Mouse (Mus musculus): ENCODE data around the gene Tomm40. TPM values are rescaled to one million over a fixed set of nuclear protein-coding genes. Genes with fewer than 3 reads are reported as not detected.
A peak's percentile ranks its signal among the peaks of the same experiment; 100 is the strongest.

Gene Tomm40
- polyA plus RNA-seq, 1 experiment = 64.2 TPM

GRCm38 (mm10) chr7:19734178-19734666 lies 19.0 kb upstream of the Tomm40 start:
- Histone ChIP-seq H3K4me3 (ENCODE audit: insufficient read depth, low read depth, low read length) (no peak overlapping the region), H3K4me1 (ENCODE audit: control insufficient read depth, insufficient read depth, insufficient read length, low read length) (peaks cover 5% of the 10 kb centered on the region), H3K27ac (replicated peaks; ENCODE audit: low read depth, low read length) (peak overlapping the region; percentile 85)

DNA sequence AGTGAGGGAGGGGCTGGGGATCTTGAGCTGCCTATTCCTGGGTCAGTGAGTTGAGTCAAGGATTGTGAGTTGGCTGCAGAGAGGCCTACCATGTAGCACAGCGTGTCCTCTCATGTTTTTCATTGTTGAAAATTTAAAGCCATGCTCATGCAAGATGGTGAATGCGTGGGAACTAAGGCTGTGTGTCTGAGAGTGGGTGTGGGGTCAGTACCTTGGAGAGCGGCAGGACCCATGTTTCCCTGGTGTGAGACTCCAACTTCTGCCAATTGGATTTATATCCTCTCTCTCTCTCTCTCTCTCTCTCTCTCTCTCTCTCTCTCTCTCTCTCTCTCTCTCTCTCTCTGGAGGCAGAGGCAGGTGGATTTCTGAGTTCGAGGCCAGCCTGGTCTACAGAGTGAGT lies 11.3 kb upstream of the Tomm40 start:
- Histone ChIP-seq H3K4me3 (ENCODE audit: insufficient read depth, low read depth, low read length) (no peak overlapping the region), H3K4me1 (ENCODE audit: control insufficient read depth, insufficient read depth, insufficient read length, low read length) (peaks cover 17% of the 10 kb centered on the region), H3K27ac (replicated peaks; ENCODE audit: low read depth, low read length) (no peak overlapping the region)

GRCm38 (mm10) chr7:19724167-19724566 lies 8.9 kb upstream of the Tomm40 start:
- Histone ChIP-seq H3K27ac (replicated peaks; ENCODE audit: low read depth, low read length) (peak overlapping the region; percentile 36; the same call in 1 of the 2 replicates), H3K4me1 (ENCODE audit: control insufficient read depth, insufficient read depth, insufficient read length, low read length) (peaks cover 17% of the 10 kb centered on the region), H3K4me3 (ENCODE audit: insufficient read depth, low read depth, low read length) (no peak overlapping the region)

- peaks cover 11% of the 10 kb centered on the region; the same call in 1 of the 2 replicates for H3K4me1 ChIP-seq (ENCODE audit: control insufficient read depth, insufficient read depth, insufficient read length, low read length)
- H3K4me3 ChIP-seq (ENCODE audit: insufficient read depth, low read depth, low read length) = no peak overlapping the region
- H3K27ac ChIP-seq (replicated peaks; ENCODE audit: low read depth, low read length) = peak overlapping the region; percentile 85
Observed at GRCm38 (mm10) chr7:19722754-19723195, 7.5 kb upstream of the Tomm40 start.

DNA sequence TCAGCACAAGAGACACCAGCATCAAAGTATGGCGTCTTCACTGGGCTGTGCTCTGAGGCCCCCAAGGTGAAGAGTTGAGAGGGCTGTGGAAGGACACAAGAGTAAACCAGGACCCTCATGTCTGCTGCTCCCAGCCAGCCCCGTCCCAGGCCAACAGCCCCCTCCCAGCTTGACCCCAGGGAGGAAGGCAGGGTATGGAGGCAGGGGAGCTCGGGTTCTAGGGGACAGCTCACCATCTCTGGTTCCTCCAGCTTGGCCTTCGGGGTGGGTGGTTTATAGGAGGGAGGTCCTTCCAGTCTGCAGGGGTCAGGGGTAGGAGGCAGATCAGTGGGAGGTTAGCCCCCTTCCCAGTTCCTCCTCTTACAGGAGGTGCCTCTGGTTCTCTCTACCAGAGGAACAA lies 4.0 kb upstream of the Tomm40 start:
- no peak overlapping the region for H3K4me3 ChIP-seq (ENCODE audit: insufficient read depth, low read depth, low read length)
- H3K4me1 ChIP-seq (ENCODE audit: control insufficient read depth, insufficient read depth, insufficient read length, low read length) = peaks cover 11% of the 10 kb centered on the region; the same call in 1 of the 2 replicates
- no peak overlapping the region for H3K27ac ChIP-seq (replicated peaks; ENCODE audit: low read depth, low read length)

- H3K4me1 ChIP-seq (ENCODE audit: control insufficient read depth, insufficient read depth, insufficient read length, low read length) = peaks cover 11% of the 10 kb centered on the region; the same call in 1 of the 2 replicates
- H3K27ac ChIP-seq (replicated peaks; ENCODE audit: low read depth, low read length) = no peak overlapping the region
- no peak overlapping the region for H3K4me3 ChIP-seq (ENCODE audit: insufficient read depth, low read depth, low read length)
Observed at GRCm38 (mm10) chr7:19718297-19718952, 3.2 kb upstream of the Tomm40 start.

DNA sequence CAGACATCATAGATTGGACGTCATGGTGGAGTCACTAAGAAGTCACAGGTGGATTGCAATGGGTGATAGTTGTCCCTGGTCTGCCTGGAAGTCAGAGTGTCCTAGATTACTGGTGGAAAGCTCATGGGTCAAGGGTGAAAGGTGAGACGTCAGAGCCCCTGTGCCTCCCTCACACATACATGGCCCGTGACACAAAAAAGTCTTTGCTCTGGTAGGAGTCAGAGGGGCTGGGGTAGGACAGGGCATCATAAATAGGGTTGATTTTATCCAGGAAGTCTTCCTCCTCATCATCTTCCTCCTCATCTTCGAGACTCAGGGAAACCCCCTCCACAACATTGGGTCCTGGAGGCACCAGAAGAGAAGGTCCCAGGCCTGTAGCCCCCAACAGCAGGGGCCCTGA lies 2.1 kb upstream of the Tomm40 start:
- H3K4me1 ChIP-seq (ENCODE audit: control insufficient read depth, insufficient read depth, insufficient read length, low read length) = peaks cover 8% of the 10 kb centered on the region; the same call in 1 of the 2 replicates
- H3K27ac ChIP-seq (replicated peaks; ENCODE audit: low read depth, low read length) = no peak overlapping the region
- H3K4me3 ChIP-seq (ENCODE audit: insufficient read depth, low read depth, low read length) = no peak overlapping the region

- Histone ChIP-seq H3K4me1 (ENCODE audit: control insufficient read depth, insufficient read depth, insufficient read length, low read length) (peaks cover 3% of the 10 kb centered on the region; the same call in 1 of the 2 replicates), H3K4me3 (ENCODE audit: insufficient read depth, low read depth, low read length) (no peak overlapping the region), H3K27ac (replicated peaks; ENCODE audit: low read depth, low read length) (no peak overlapping the region)
Observed at GRCm38 (mm10) chr7:19716822-19717221, 1.6 kb upstream of the Tomm40 start.

DNA sequence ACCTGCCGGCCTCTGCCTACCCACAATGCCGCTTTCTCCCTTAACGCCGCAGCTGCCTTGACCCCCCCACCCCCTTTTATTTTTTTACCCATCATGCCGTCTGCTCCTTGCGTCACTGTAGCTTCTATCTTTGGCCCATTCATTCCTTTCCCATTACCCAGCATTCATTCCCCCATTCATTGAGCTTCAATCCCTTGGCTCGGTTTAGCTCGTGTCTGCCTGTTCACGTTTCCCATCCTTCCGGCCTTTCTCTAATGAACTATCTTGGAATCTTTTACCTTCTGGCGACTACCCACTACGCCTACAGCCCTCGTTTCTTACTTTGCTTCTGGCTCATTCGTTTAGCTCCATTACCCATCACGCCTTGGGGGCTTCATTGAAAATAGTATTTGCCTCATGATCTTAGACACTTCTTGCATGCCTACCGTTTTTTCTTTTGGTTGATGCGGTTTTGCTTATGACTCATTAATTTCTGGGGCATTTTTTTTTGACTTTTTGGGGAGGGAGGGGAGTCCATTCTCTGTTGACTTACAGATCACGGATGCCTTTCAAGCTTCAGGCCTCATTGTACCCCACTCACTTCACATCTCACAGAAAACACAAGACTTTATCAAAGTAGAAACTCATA lies 931 bp upstream of the Tomm40 start:
- H3K27ac ChIP-seq (replicated peaks; ENCODE audit: low read depth, low read length) = peak overlapping the region; percentile 80
- H3K4me1 ChIP-seq (ENCODE audit: control insufficient read depth, insufficient read depth, insufficient read length, low read length) = no peaks in the 10 kb centered on the region
- peak overlapping the region; percentile 57 for H3K4me3 ChIP-seq (ENCODE audit: insufficient read depth, low read depth, low read length)

- no peaks in the 10 kb centered on the region for H3K4me1 ChIP-seq (ENCODE audit: control insufficient read depth, insufficient read depth, insufficient read length, low read length)
- peak overlapping the region; percentile 71 for H3K27ac ChIP-seq (replicated peaks; ENCODE audit: low read depth, low read length)
- H3K4me3 ChIP-seq (ENCODE audit: insufficient read depth, low read depth, low read length) = peak overlapping the region; percentile 78
Observed at GRCm38 (mm10) chr7:19714836-19715235, 402 bp downstream of the Tomm40 start.

GRCm38 (mm10) chr7:19713598-19713997 lies 1.6 kb downstream of the Tomm40 start:
- H3K27ac ChIP-seq (replicated peaks; ENCODE audit: low read depth, low read length) = no peak overlapping the region
- no peaks in the 10 kb centered on the region for H3K4me1 ChIP-seq (ENCODE audit: control insufficient read depth, insufficient read depth, insufficient read length, low read length)
- peak overlapping the region; percentile 78; the same call in 1 of the 2 replicates for H3K4me3 ChIP-seq (ENCODE audit: insufficient read depth, low read depth, low read length)

DNA sequence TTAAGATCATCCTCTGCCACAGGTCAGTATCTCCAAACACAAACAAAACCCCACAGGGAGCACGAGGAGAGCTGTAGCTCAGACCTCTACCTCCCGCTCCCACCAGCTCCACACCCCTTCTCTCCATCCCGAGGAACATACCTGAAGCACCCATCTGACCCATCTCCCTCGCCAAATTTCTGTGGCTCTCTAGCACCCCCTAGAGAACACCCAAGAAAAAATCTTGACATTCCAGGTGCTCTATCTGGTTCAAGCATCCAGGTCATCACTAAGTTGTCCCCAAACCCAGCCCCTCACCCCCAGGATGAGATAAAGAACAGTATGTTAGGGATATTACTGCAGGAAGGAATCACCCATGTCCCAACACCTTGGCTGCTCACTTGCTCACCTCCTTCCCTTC lies 2.0 kb downstream of the Tomm40 start:
- H3K4me3 ChIP-seq (ENCODE audit: insufficient read depth, low read depth, low read length) = no peak overlapping the region
- H3K27ac ChIP-seq (replicated peaks; ENCODE audit: low read depth, low read length) = no peak overlapping the region
- no peaks in the 10 kb centered on the region for H3K4me1 ChIP-seq (ENCODE audit: control insufficient read depth, insufficient read depth, insufficient read length, low read length)

GRCm38 (mm10) chr7:19712414-19712813 lies 2.8 kb downstream of the Tomm40 start:
- Histone ChIP-seq H3K4me1 (ENCODE audit: control insufficient read depth, insufficient read depth, insufficient read length, low read length) (no peaks in the 10 kb centered on the region), H3K27ac (replicated peaks; ENCODE audit: low read depth, low read length) (no peak overlapping the region), H3K4me3 (ENCODE audit: insufficient read depth, low read depth, low read length) (no peak overlapping the region)

GRCm38 (mm10) chr7:19710650-19711049 lies 4.6 kb downstream of the Tomm40 start:
- no peaks in the 10 kb centered on the region for H3K4me1 ChIP-seq (ENCODE audit: control insufficient read depth, insufficient read depth, insufficient read length, low read length)
- no peak overlapping the region for H3K27ac ChIP-seq (replicated peaks; ENCODE audit: low read depth, low read length)
- no peak overlapping the region for H3K4me3 ChIP-seq (ENCODE audit: insufficient read depth, low read depth, low read length)

DNA sequence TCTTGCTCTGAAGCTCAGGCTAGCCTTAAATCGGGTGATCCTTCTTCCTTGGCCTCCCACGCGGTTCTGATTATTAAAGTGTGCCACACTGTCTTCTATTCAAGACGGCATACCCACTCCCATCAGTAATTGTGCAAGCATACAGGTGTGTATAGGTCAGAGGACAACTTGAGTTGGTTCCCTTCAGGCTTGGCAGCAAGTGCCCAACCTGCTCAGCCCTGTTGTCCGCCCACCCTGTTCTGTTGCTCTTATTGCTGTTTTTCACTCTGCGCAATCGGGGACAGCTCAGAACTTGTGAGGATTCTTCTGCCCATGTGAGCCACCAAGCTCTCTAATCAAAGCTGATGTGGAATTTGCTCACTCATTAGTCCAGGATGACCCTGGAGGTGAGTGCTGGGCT lies 10.0 kb downstream of the Tomm40 start:
- Histone ChIP-seq H3K4me1 (ENCODE audit: control insufficient read depth, insufficient read depth, insufficient read length, low read length) (peaks cover 14% of the 10 kb centered on the region), H3K4me3 (ENCODE audit: insufficient read depth, low read depth, low read length) (no peak overlapping the region), H3K27ac (replicated peaks; ENCODE audit: low read depth, low read length) (no peak overlapping the region)

DNA sequence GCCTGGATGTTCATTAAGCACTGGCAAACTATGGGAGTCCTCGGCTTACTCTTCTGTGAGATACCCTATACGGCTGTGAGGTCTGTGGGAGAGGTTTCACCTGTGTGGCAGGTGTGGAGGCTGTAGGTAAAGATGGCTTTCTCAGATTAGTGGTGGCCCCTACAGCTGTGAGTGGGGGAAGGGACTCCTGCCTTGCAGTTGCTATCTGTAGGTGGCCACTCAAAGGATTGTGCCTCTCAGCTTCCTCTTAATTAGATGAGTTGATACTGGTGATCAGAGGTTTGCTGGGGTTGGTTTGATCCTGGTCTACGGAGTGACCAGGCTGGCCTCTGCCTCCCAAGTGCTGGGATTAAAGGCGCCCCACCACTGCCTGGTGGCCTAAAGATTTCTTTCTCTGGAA lies 10.8 kb downstream of the Tomm40 start:
- H3K4me1 ChIP-seq (ENCODE audit: control insufficient read depth, insufficient read depth, insufficient read length, low read length) = peaks cover 22% of the 10 kb centered on the region
- H3K27ac ChIP-seq (replicated peaks; ENCODE audit: low read depth, low read length) = no peak overlapping the region
- H3K4me3 ChIP-seq (ENCODE audit: insufficient read depth, low read depth, low read length) = no peak overlapping the region
